Mouse (Mus musculus): ENCODE measurements at regions not wholly inside any gene's neighbourhood (a gene's known extent, or its start where the extent isn't known, plus 50 kb on each side); places are given as distances from the start of the nearest gene placed in this dataset.

- no peaks in the 10 kb centered on the region for H3K9me3 ChIP-seq (replicated peaks; ENCODE audit: control insufficient read depth, insufficient read depth, low read length, poor library complexity, severe bottlenecking)
- no peak overlapping the region for H3K4me3 ChIP-seq (ENCODE audit: low read depth, low read length)
- TF ChIP-seq CTCF (IDR thresholded peaks at IDR 0.05; ENCODE audit: low read depth, low read length) (no peak), EP300 (IDR thresholded peaks at IDR 0.05; ENCODE audit: insufficient read depth, low read depth, low read length) (no peak), POLR2A (IDR thresholded peaks at IDR 0.05; ENCODE audit: insufficient read depth, low read length) (no peak)
- H3K36me3 ChIP-seq (ENCODE audit: control insufficient read depth, insufficient read depth, low read length, poor library complexity, severe bottlenecking) = no peaks in the 10 kb centered on the region
- no peak overlapping the region for H3K9ac ChIP-seq (ENCODE audit: low read depth, poor library complexity, severe bottlenecking)
- no peaks in the 10 kb centered on the region for H3K4me1 ChIP-seq (ENCODE audit: control insufficient read depth, insufficient read depth, low read length)
- H3K27ac ChIP-seq (ENCODE audit: insufficient read depth, low read length) = no peak overlapping the region
- H3K27me3 ChIP-seq (ENCODE audit: control insufficient read depth, insufficient read depth, low read length, poor library complexity, severe bottlenecking) = no peaks in the 10 kb centered on the region
Measured at GRCm38 (mm10) chr15:52536594-52536993, 1348.1 kb upstream of the Gm7489 start.

GRCm38 (mm10) chr15:52558682-52559081, 1326.0 kb upstream of the Gm7489 start:
- H3K4me1 ChIP-seq (ENCODE audit: control insufficient read depth, insufficient read depth, low read length) = no peaks in the 10 kb centered on the region
- H3K4me3 ChIP-seq (ENCODE audit: low read depth, low read length) = no peak overlapping the region
- no peaks in the 10 kb centered on the region for H3K36me3 ChIP-seq (ENCODE audit: control insufficient read depth, insufficient read depth, low read length, poor library complexity, severe bottlenecking)
- H3K9ac ChIP-seq (ENCODE audit: low read depth, poor library complexity, severe bottlenecking) = no peak overlapping the region
- no peaks in the 10 kb centered on the region for H3K27me3 ChIP-seq (ENCODE audit: control insufficient read depth, insufficient read depth, low read length, poor library complexity, severe bottlenecking)
- no peaks in the 10 kb centered on the region for H3K9me3 ChIP-seq (replicated peaks; ENCODE audit: control insufficient read depth, insufficient read depth, low read length, poor library complexity, severe bottlenecking)
- TF ChIP-seq POLR2A (IDR thresholded peaks at IDR 0.05; ENCODE audit: insufficient read depth, low read length) (no peak), CTCF (IDR thresholded peaks at IDR 0.05; ENCODE audit: low read depth, low read length) (no peak), EP300 (IDR thresholded peaks at IDR 0.05; ENCODE audit: insufficient read depth, low read depth, low read length) (no peak)
- H3K27ac ChIP-seq (ENCODE audit: insufficient read depth, low read length) = no peak overlapping the region

GRCm38 (mm10) chr15:52564078-52564477, 1320.6 kb upstream of the Gm7489 start:
- no peak overlapping the region for H3K9ac ChIP-seq (ENCODE audit: low read depth, poor library complexity, severe bottlenecking)

GRCm38 (mm10) chr15:52565449-52565851, 1319.3 kb upstream of the Gm7489 start:
- Histone ChIP-seq H3K27ac (ENCODE audit: insufficient read depth, low read length) (no peak overlapping the region), H3K36me3 (ENCODE audit: control insufficient read depth, insufficient read depth, low read length, poor library complexity, severe bottlenecking) (no peaks in the 10 kb centered on the region), H3K4me3 (ENCODE audit: low read depth, low read length) (no peak overlapping the region), H3K27me3 (ENCODE audit: control insufficient read depth, insufficient read depth, low read length, poor library complexity, severe bottlenecking) (no peaks in the 10 kb centered on the region), H3K4me1 (ENCODE audit: control insufficient read depth, insufficient read depth, low read length) (no peaks in the 10 kb centered on the region), H3K9me3 (replicated peaks; ENCODE audit: control insufficient read depth, insufficient read depth, low read length, poor library complexity, severe bottlenecking) (no peaks in the 10 kb centered on the region), H3K9ac (ENCODE audit: low read depth, poor library complexity, severe bottlenecking) (no peak overlapping the region)
- TF ChIP-seq CTCF (IDR thresholded peaks at IDR 0.05; ENCODE audit: low read depth, low read length) = no peak
- no peak for TF ChIP-seq EP300 (IDR thresholded peaks at IDR 0.05; ENCODE audit: insufficient read depth, low read depth, low read length)
- TF ChIP-seq POLR2A (IDR thresholded peaks at IDR 0.05; ENCODE audit: insufficient read depth, low read length) = no peak

More at GRCm38 (mm10) chr15:52564078-52564477, 1320.6 kb upstream of the Gm7489 start:
- no peaks in the 10 kb centered on the region for H3K9me3 ChIP-seq (replicated peaks; ENCODE audit: control insufficient read depth, insufficient read depth, low read length, poor library complexity, severe bottlenecking)
- TF ChIP-seq POLR2A (IDR thresholded peaks at IDR 0.05; ENCODE audit: insufficient read depth, low read length) (no peak), CTCF (IDR thresholded peaks at IDR 0.05; ENCODE audit: low read depth, low read length) (no peak), EP300 (IDR thresholded peaks at IDR 0.05; ENCODE audit: insufficient read depth, low read depth, low read length) (no peak)
- H3K4me3 ChIP-seq (ENCODE audit: low read depth, low read length) = no peak overlapping the region
- no peak overlapping the region for H3K27ac ChIP-seq (ENCODE audit: insufficient read depth, low read length)
- no peaks in the 10 kb centered on the region for H3K36me3 ChIP-seq (ENCODE audit: control insufficient read depth, insufficient read depth, low read length, poor library complexity, severe bottlenecking)
- H3K27me3 ChIP-seq (ENCODE audit: control insufficient read depth, insufficient read depth, low read length, poor library complexity, severe bottlenecking) = no peaks in the 10 kb centered on the region
- no peaks in the 10 kb centered on the region for H3K4me1 ChIP-seq (ENCODE audit: control insufficient read depth, insufficient read depth, low read length)

GRCm38 (mm10) chr15:52570256-52570655, 1314.5 kb upstream of the Gm7489 start:
- no peak overlapping the region for H3K27ac ChIP-seq (ENCODE audit: insufficient read depth, low read length)
- H3K4me1 ChIP-seq (ENCODE audit: control insufficient read depth, insufficient read depth, low read length) = no peaks in the 10 kb centered on the region
- no peaks in the 10 kb centered on the region for H3K27me3 ChIP-seq (ENCODE audit: control insufficient read depth, insufficient read depth, low read length, poor library complexity, severe bottlenecking)
- TF ChIP-seq EP300 (IDR thresholded peaks at IDR 0.05; ENCODE audit: insufficient read depth, low read depth, low read length) (no peak), CTCF (IDR thresholded peaks at IDR 0.05; ENCODE audit: low read depth, low read length) (no peak), POLR2A (IDR thresholded peaks at IDR 0.05; ENCODE audit: insufficient read depth, low read length) (no peak)
- H3K9me3 ChIP-seq (replicated peaks; ENCODE audit: control insufficient read depth, insufficient read depth, low read length, poor library complexity, severe bottlenecking) = no peaks in the 10 kb centered on the region
- no peaks in the 10 kb centered on the region for H3K36me3 ChIP-seq (ENCODE audit: control insufficient read depth, insufficient read depth, low read length, poor library complexity, severe bottlenecking)
- no peak overlapping the region for H3K9ac ChIP-seq (ENCODE audit: low read depth, poor library complexity, severe bottlenecking)
- H3K4me3 ChIP-seq (ENCODE audit: low read depth, low read length) = no peak overlapping the region

GRCm38 (mm10) chr15:52577614-52578013, 1307.1 kb upstream of the Gm7489 start:
- Histone ChIP-seq H3K27ac (ENCODE audit: insufficient read depth, low read length) (no peak overlapping the region), H3K36me3 (ENCODE audit: control insufficient read depth, insufficient read depth, low read length, poor library complexity, severe bottlenecking) (no peaks in the 10 kb centered on the region), H3K9me3 (replicated peaks; ENCODE audit: control insufficient read depth, insufficient read depth, low read length, poor library complexity, severe bottlenecking) (no peaks in the 10 kb centered on the region), H3K4me1 (ENCODE audit: control insufficient read depth, insufficient read depth, low read length) (no peaks in the 10 kb centered on the region), H3K9ac (ENCODE audit: low read depth, poor library complexity, severe bottlenecking) (no peak overlapping the region), H3K27me3 (ENCODE audit: control insufficient read depth, insufficient read depth, low read length, poor library complexity, severe bottlenecking) (no peaks in the 10 kb centered on the region), H3K4me3 (ENCODE audit: low read depth, low read length) (no peak overlapping the region)
- TF ChIP-seq POLR2A (IDR thresholded peaks at IDR 0.05; ENCODE audit: insufficient read depth, low read length) = no peak

Data from ES-Bruce4 (cell line).